Mouse (Mus musculus) kidney, postnatal 14 days (tissue): ENCODE results near the gene Pdzd2.

Source experiments
- DNase-seq: peaks from one replicate; pipeline ENCODE4 v3.0.0; 2022; ENCODE audit warnings: mixed read lengths

The Pdzd2 gene

GRCm38 (mm10) chr15:12739277-12740247 is at the start of gene Pdzd2:
Gene Pdzd2 (minus strand): TSS chr15:12739924.
- peak; percentile 96 for DNase-seq

GRCm38 (mm10) chr15:12789406-12789867 is 49.7 kb upstream of the Pdzd2 start:
- no peak for DNase-seq

- no peak for DNase-seq
Measured at GRCm38 (mm10) chr15:12788536-12788935, 48.8 kb upstream of the Pdzd2 start.

GRCm38 (mm10) chr15:12781729-12782326 is 42.1 kb upstream of the Pdzd2 start:
- no peak for DNase-seq

GRCm38 (mm10) chr15:12781296-12781695 is 41.6 kb upstream of the Pdzd2 start:
- DNase-seq, result no peak

GRCm38 (mm10) chr15:12774149-12774753 is 34.5 kb upstream of the Pdzd2 start:
- DNase-seq, result no peak

GRCm38 (mm10) chr15:12770958-12771357 is 31.2 kb upstream of the Pdzd2 start:
- DNase-seq, result no peak

GRCm38 (mm10) chr15:12766848-12767247 is 27.1 kb upstream of the Pdzd2 start:
- no peak for DNase-seq

- DNase-seq, result no peak
Measured at GRCm38 (mm10) chr15:12763147-12763546, 23.4 kb upstream of the Pdzd2 start.

GRCm38 (mm10) chr15:12762258-12762913 is 22.7 kb upstream of the Pdzd2 start:
- peak; percentile 14 for DNase-seq

- no peak for DNase-seq
Measured at GRCm38 (mm10) chr15:12760747-12761146, 21.0 kb upstream of the Pdzd2 start.

GRCm38 (mm10) chr15:12758461-12758860 is 18.7 kb upstream of the Pdzd2 start:
- no peak for DNase-seq

- DNase-seq, result no peak
Measured at GRCm38 (mm10) chr15:12757757-12758156, 18.0 kb upstream of the Pdzd2 start.

GRCm38 (mm10) chr15:12753201-12753600 is 13.5 kb upstream of the Pdzd2 start:
- DNase-seq, result peak; percentile 7

- no peak for DNase-seq
Measured at GRCm38 (mm10) chr15:12750963-12751362, 11.2 kb upstream of the Pdzd2 start.

GRCm38 (mm10) chr15:12749549-12750301 is 10.0 kb upstream of the Pdzd2 start:
- peak; percentile 43 for DNase-seq

GRCm38 (mm10) chr15:12742117-12742906 is 2.6 kb upstream of the Pdzd2 start:
- no peak for DNase-seq

GRCm38 (mm10) chr15:12738301-12739093 is 1.2 kb downstream of the Pdzd2 start:
- no peak for DNase-seq

- DNase-seq, result no peak
Measured at GRCm38 (mm10) chr15:12735208-12735607, 4.5 kb downstream of the Pdzd2 start.

GRCm38 (mm10) chr15:12734221-12734620 is 5.5 kb downstream of the Pdzd2 start:
- DNase-seq, result no peak
